Mouse (Mus musculus): Measurements from ENCODE around the gene Gm42957.
"Not testable (repeated sequence)": the region's sequence is repeated elsewhere in the genome, so short reads cannot be mapped to it uniquely, and the experiment has no call there.

Gm42957 gene

DNA sequence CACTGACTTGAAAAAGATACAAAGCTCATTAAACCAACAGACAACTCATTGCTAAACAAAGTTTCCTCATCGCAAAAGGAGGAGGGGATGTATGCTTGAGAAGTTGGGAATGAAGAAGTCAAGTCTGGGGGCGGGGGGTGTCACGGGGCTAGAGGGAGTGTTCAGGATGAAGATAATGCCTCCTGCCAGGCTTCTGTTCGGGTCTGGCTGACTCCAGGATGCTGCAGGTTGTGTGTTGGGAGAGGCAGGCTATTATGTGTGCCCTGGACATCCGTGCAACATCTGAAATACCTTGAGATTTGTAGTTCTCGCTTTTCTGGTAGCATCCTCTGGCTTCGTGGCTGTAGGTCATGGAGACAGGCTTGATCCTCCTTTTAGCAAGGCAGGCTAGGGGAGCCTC lies 43.2 kb downstream of the Gm42957 start:
- DNase-seq, result no peak

DNA sequence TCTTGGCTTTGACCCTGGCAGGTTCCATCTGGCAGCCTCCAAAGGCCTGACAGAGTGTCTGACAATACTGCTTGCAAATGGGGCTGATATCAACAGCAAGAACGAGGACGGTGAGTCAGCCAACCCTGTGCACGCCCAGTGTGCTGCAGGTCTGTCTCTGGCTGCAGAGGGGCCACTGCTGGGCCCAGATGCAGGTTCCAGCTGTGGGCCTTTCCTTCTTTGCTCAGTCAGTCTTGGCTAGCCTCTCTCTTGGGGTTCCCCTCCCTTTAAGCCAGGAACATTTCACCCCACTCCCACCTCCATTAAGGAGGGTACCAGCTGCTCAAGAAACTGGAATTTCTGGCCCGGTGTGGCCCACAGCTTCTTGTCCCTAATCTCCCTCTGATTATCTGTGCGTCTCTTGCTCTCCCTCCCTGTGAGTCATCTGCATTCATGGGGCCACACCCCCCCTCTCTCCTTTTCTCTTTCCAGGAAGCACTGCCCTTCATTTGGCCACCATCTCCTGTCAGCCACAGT lies 43.9 kb downstream of the Gm42957 start:
- no peak for DNase-seq

DNA sequence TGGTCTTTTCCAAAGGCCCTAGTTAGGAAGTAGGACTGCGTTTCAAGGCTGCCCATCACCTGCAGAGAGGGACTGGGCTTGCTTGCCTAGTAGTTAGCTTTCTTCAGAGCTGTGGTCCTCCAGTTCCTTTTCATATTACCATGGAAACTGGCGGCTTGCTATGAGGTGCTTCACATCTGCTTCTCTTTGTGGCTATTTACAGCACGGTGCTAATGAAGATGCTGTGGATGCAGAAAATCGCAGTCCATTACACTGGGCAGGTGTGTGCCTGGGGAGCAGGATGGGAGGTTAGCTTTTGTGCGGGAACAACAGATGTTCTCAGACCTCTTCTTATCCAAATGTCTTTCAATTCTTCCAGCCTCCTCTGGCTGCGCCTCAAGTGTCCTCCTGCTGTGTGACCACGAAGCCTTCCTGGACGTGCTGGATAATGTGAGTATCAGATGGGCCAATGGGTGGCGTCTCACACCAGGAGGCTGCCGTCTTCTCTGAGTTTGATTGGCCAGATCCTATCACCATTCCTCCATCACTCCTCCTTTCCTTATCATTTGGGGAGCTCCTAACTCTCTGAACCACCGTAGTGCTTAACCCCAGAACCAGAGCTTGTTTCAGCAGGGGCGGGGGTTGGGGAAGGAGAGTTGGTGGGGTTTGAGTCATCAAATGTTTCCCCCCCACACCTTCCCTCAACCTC lies 45.1 kb downstream of the Gm42957 start:
- DNase-seq, result no peak

DNA sequence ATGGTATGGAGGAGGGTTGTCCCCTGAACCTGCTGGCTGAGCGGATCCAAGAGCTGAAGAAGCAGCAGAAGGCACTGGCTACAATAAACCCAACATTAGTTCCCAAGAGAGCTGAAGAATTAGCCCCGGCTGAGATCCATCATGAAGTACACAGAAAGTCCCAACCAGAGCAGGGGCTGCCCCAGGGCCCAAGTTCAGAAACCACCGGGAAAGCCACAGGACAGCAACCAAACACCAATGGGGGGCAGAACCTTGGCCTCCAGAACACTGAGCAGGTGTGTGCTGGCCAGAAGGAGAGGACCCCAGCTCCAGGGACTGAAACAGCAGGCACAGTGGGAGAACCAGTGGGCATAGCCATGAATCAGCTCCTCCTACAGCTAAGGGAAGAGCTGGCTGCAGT lies 48.2 kb downstream of the Gm42957 start:
- DNase-seq, result no peak

DNA sequence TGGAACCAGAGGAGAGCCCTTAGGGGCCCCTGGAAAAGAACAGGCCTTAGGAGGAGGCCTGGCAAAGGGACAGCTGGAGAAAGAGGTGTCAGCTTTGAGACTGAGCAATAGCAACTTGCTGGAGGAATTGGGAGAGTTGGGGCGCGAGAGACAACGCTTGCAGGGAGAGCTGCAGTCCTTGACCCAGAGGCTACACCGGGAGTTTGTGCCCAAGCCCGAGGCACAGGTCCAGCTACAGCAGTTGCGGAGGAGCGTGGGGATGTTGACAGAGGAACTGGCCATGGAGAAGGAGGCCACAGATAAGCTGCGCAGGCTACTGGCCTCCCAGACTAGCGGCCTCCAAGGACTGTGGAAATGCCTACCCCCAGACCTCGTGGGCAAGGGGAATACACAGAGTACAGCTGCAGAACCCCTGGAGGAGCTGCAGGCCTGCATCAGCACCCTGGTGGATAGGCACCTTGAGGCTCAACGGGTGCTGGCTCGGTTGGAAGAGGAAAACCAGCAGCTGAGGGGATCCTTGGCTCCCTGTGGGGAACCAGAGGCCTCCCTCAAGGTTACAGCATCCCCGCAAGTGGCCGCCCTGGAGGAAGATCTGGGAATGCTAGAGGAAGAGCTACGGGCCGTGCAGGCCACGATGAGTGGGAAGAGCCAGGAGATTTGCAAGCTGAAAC lies 49.0 kb downstream of the Gm42957 start:
- DNase-seq, result no peak

DNA sequence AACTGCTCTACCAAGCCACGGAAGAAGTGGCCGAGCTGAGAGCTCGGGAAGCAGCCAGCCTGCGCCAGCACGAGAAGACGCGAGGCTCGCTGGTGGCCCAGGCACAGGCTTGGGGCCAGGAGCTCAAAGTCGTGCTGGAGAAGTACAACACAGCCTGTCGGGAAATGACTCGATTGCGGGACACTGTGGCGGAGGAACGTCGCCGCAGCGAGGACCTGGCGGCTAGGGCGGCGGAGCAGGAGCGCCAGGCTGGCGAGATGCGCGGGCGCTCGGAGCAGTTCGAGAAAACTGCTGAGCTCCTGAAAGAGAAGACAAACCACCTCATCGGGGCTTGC lies 49.5 kb downstream of the Gm42957 start:
- no peak for DNase-seq

DNA sequence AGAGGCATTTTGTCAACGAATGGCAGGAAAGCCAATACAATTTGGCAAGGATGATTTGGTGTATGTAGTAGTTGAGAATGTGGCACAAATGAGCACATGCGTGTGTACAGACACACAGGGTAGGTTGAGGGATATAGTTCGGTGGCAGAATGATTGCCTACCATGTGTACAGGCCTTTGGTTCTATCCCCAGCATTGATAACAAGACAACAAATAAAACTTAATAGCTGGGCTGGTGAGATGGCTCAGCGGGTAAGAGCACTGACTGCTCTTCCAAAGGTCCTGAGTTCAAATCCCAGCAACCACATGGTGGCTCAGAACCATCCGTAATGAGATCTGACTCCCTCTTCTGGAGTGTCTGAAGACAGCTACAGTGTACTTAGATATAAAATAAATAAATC lies 50.8 kb downstream of the Gm42957 start:
- not testable (repeated sequence) for DNase-seq

DNA sequence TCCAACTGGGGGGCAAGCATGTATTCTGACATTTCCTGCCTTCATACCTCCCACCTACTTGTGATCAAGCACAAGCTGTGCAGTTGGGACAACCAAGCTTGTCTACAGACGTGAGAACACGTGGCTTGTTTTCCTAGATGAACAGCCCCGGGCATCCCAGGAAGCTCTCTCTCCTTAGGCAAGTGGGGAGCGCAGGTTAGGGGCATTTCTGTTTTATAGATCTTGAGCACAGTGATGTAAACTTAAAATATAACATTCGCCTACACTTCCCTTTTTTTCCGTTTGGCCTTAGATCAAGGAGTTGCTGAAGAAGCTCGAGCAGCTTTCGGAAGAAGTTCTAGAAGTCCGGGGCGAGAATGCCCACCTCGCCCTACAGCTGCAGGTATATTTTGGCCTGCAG lies 53.6 kb downstream of the Gm42957 start:
- no peak for DNase-seq

DNA sequence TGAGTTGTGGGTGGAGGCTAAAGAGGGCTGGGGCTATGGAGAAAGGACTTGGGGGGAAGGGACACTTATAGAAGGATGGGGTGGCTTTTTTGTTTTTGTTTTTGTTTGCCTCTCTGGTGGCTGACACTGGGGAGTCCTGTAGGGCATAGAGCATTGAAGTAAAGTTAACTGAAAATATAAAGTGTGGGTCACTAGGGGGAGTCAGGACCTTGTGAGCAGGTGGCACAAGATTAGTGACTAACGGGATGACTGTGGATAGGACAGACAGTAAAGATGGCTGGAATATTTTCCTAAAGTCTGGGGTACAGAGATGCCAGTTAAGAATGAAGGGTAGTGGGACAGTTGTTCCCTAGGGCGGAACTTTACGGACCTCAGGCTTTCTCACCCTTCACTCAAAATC lies 55.0 kb downstream of the Gm42957 start:
- DNase-seq, result no peak

DNA sequence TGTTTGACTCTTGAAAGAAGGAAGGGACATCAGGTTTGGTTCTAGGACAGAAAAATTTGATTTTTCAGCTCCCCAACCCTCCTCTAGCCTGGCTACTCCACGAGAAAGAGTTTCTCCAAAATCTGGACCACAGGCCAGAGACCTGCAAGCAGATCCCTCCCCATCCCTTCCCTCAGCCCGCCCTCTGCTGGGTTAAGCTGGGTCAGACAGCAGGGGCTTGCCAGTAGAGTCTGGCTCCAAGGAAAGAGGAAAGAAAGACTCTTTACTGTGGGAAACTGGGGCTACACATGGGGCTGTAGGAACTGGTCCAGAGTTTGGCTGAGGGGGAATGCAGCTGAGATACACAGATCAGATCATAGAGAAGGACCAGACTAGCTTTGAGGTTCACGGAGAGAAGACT lies 57.2 kb downstream of the Gm42957 start:
- no peak for DNase-seq

DNA sequence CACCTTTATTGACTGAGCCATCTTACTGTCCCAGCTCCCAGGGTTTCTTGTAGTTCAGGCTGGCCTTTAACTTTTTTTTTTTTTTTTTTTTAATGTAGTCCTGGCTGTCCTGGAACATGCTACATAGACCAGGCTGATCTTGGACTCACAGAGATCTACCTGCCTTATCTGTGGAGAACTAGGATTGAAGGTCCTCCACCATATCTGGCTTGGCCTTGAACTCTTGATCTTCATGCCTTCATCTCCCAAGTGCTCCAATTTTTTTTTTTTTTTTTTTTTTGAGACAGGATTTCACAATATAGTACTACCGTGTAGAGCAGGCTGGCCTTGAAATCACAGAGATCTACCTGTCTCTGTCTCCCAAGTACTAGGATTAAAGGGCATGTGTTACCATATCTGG lies 58.3 kb downstream of the Gm42957 start:
- no peak for DNase-seq

DNA sequence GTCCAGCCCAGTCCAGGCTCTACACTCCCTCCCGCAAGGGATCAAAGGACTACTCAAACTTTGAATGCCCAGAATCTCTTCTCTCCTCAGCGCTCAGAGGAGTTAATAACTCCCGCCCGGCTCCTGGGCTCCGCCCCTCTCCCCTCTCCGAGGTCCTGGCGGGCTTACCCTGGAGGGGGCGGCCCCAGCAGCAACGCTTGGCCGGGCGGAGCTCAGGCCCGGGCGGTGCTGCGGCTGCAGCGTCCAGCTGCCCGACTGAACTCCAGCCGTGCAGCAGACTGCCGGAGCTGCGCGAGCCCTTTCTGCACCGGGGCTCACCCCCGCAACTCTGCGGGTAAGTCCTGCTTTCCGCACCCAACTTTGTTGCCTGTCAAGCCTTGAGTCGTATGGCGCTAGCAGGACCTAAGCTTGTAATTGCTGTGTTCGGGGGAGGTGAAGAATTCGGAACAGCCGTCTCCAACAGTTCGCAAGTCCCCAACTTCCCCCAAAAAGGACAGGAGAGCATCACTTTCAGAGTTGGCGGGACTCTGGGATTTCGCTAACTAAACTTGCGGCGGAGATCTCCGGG lies 61.0 kb downstream of the Gm42957 start, which contains the start of gene Pias3:
Gene Pias3, plus strand, starts transcription at position 187 of the 568 bp plus-strand sequence.
- peak; percentile 56 for DNase-seq

DNA sequence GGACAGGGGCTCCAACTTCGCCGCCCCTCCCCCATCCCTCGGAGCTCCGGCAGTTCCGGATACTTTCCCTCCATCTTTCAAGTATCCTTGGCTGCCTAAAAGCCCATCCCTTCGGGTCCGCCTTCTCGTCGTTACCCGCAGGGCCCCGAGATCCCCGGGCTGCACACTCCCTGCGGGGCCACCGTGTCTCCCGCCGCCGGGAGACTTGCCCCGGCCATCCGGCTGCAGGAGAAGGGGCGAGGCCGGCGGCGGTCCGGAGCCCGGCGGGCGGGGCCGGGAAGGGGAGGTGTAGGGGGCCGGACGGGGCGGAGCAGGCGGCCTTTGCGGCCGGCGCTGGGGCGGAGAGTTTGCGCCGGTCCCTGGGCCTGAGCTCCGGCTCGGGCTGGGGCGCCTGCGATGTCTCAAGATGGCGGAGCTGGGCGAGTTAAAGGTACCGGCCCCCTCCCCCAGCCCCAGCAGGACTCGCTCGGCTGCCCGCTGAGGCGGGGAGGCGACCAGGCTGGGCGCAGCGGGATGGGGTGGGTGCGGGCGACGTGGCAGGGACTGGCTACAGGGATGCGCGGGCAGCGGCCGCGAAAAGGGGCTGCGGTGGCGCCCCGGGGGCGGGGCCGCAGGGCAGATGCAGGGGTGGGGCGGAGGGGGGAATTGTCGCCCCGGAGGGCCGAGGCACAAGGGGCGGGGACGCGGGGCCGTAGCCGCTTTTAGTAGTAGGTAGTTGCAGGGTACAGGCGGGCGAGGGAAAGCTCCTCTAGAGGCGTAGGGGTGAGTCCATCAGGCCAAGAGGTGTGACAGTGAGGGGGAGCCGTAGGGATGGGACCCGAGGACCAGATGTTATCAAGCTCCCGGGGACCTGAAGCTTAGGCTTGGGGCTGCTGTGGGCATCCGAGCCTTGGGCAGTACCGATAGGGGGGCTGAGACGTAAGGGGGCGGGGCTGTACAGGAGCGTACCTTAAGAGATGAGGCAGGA lies 61.8 kb downstream of the Gm42957 start:
- peak; percentile 83 for DNase-seq

DNA sequence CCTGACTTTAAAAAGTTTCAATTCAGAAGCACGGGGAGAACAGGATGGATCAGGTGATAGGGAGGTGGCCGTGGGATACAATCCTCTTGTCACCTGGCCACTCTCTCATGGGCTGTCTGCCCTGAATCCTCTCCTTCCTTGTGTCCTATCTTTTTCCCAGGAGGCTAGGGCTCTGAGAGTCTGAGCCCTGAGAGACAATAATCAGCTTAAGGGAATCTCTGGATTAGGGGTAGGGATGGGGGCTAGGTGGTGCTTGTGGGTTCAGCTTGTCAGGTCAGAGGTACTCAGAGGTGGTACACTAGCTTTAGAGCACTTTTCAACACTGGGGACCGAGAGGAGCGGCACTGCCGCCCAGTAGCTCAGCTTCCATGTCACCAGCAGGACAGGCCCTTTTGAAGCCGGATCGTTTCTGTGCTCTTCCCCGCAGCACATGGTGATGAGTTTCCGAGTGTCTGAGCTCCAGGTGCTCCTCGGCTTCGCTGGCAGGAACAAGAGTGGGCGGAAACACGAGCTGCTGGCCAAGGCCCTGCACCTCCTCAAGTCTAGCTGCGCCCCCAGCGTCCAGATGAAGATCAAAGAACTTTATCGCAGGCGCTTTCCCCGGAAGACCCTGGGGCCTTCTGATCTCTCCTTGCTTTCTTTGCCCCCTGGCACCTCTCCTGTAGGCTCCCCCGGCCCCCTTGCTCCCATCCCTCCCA lies 63.9 kb downstream of the Gm42957 start:
- no peak for DNase-seq

DNA sequence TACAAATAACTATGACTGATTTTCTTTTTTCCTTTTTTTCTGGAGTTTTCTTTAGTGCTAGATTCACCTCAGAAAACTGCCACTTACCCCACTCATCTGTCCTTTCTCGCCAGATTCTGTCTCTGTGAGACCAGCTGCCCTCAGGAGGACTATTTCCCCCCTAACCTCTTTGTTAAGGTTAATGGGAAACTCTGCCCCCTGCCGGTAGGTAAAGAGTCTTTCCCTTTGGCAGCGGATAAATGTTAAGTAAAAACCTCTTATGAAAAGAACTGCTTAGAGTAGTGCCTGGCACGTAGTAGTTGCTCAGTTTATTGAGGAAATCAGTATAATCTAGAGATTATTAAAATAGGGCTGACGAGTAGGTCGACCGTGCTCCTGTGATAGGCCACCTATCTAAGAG lies 65.1 kb downstream of the Gm42957 start:
- no peak for DNase-seq

DNA sequence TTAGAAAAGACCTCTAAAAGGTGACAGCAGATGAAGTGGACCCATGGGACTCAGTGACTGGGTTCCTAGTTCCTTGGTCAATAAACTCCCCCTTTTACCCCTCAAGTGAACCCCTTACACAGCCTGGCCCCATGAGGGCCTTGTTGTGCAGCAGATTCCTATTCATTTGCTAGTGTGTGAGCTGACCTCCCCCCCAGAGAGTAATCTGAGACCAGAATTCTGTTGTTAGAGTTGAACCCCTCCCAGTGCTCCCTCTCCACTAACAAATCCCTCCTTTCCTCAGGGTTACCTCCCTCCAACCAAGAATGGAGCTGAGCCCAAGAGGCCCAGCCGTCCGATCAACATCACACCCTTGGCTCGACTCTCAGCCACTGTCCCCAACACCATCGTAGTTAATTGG lies 65.7 kb downstream of the Gm42957 start:
- DNase-seq, result no peak

Measured in layer of hippocampus, adult 9-11 months (tissue).